Mouse (Mus musculus): ENCODE results near the gene Nup93. TPM values are rescaled to one million over a fixed set of nuclear protein-coding genes. Genes with fewer than 3 reads are reported as not detected.
"Not testable (repeated sequence)": the region's sequence is repeated elsewhere in the genome, so short reads cannot be mapped to it uniquely, and the experiment has no call there.

Nup93 gene
- polyA plus RNA-seq (2012; ENCODE audit: insufficient read depth, insufficient read length, missing spikeins): 21.4 and 23.7 TPM in 2 replicates

GRCm38 (mm10) chr8:94214252-94215173 is at the start of gene Nup93:
Nup93 (plus strand) TSS chr8:94214564.
- peak within 1 kb of the TSS; percentile 57 for H3K27ac ChIP-seq (ENCODE audit: insufficient read depth, low read depth, low read length)
- H3K4me3 ChIP-seq (ENCODE audit: insufficient read depth, low read length): peak within 1 kb of the TSS; percentile 89
- peaks cover 20% of the 10 kb centered on the region for H3K4me1 ChIP-seq (ENCODE audit: control insufficient read depth, insufficient read depth, low read length)
- TF ChIP-seq CTCF (IDR thresholded peaks at IDR 0.05; ENCODE audit: low read depth, low read length): no peak
- 0 out of 2 replicates have a peak, but pooled peaks have one; percentile 61 for TF ChIP-seq POLR2A (IDR thresholded peaks at IDR 0.05; ENCODE audit: borderline replicate concordance, low read depth, low read length)

GRCm38 (mm10) chr8:94165772-94166171 is 48.6 kb upstream of the Nup93 start:
- H3K27ac ChIP-seq (ENCODE audit: insufficient read depth, low read depth, low read length); H3K4me3 ChIP-seq (ENCODE audit: insufficient read depth, low read length); H3K4me1 ChIP-seq (ENCODE audit: control insufficient read depth, insufficient read depth, low read length): not testable (repeated sequence)

- Histone ChIP-seq H3K4me3 (ENCODE audit: insufficient read depth, low read length) (peak overlapping the region; percentile 27; the same call in 1 of the 2 replicates), H3K4me1 (ENCODE audit: control insufficient read depth, insufficient read depth, low read length) (peaks cover 8% of the 10 kb centered on the region), H3K27ac (ENCODE audit: insufficient read depth, low read depth, low read length) (no peak overlapping the region)
- TF ChIP-seq CTCF (IDR thresholded peaks at IDR 0.05; ENCODE audit: low read depth, low read length): peak; percentile 59
- no peak for TF ChIP-seq POLR2A (IDR thresholded peaks at IDR 0.05; ENCODE audit: borderline replicate concordance, low read depth, low read length)
Observed at GRCm38 (mm10) chr8:94167244-94167643, 47.1 kb upstream of the Nup93 start.

- no peak overlapping the region for H3K27ac ChIP-seq (ENCODE audit: insufficient read depth, low read depth, low read length)
- H3K4me1 ChIP-seq (ENCODE audit: control insufficient read depth, insufficient read depth, low read length): peaks cover 15% of the 10 kb centered on the region
- no peak overlapping the region for H3K4me3 ChIP-seq (ENCODE audit: insufficient read depth, low read length)
- no peak for TF ChIP-seq CTCF (IDR thresholded peaks at IDR 0.05; ENCODE audit: low read depth, low read length)
- TF ChIP-seq POLR2A (IDR thresholded peaks at IDR 0.05; ENCODE audit: borderline replicate concordance, low read depth, low read length): no peak
Observed at GRCm38 (mm10) chr8:94169547-94169946, 44.8 kb upstream of the Nup93 start.

- peaks cover 17% of the 10 kb centered on the region for H3K4me1 ChIP-seq (ENCODE audit: control insufficient read depth, insufficient read depth, low read length)
- no peak overlapping the region for H3K27ac ChIP-seq (ENCODE audit: insufficient read depth, low read depth, low read length)
- TF ChIP-seq POLR2A (IDR thresholded peaks at IDR 0.05; ENCODE audit: borderline replicate concordance, low read depth, low read length): no peak
- TF ChIP-seq CTCF (IDR thresholded peaks at IDR 0.05; ENCODE audit: low read depth, low read length): no peak
- peak overlapping the region; percentile 87; the same call in 1 of the 2 replicates for H3K4me3 ChIP-seq (ENCODE audit: insufficient read depth, low read length)
Observed at GRCm38 (mm10) chr8:94171321-94171755, 43.0 kb upstream of the Nup93 start.

- peak within 1 kb of the TSS; percentile 87 for H3K4me3 ChIP-seq (ENCODE audit: insufficient read depth, low read length)
- peak within 1 kb of the TSS; percentile 83 for H3K27ac ChIP-seq (ENCODE audit: insufficient read depth, low read depth, low read length)
- no peak for TF ChIP-seq POLR2A (IDR thresholded peaks at IDR 0.05; ENCODE audit: borderline replicate concordance, low read depth, low read length)
- no peak for TF ChIP-seq CTCF (IDR thresholded peaks at IDR 0.05; ENCODE audit: low read depth, low read length)
- H3K4me1 ChIP-seq (ENCODE audit: control insufficient read depth, insufficient read depth, low read length): peaks cover 17% of the 10 kb centered on the region
Observed at GRCm38 (mm10) chr8:94172075-94172808, 42.1 kb upstream of the Nup93 start, which contains the start of gene Mt2. Mt2 (plus strand) TSS chr8:94172664.

- H3K27ac ChIP-seq (ENCODE audit: insufficient read depth, low read depth, low read length): peak overlapping the region; percentile 72
Observed at GRCm38 (mm10) chr8:94172809-94173732, 41.3 kb upstream of the Nup93 start.

GRCm38 (mm10) chr8:94173848-94174403 is 40.4 kb upstream of the Nup93 start:
- 0 out of 2 replicates have a peak overlapping the region, but pooled peaks have one; percentile 6 for H3K27ac ChIP-seq (ENCODE audit: insufficient read depth, low read depth, low read length)
- peaks cover 26% of the 10 kb centered on the region for H3K4me1 ChIP-seq (ENCODE audit: control insufficient read depth, insufficient read depth, low read length)
- peak overlapping the region; percentile 87 for H3K4me3 ChIP-seq (ENCODE audit: insufficient read depth, low read length)

More at GRCm38 (mm10) chr8:94172809-94173732, 41.3 kb upstream of the Nup93 start:
- H3K4me1 ChIP-seq (ENCODE audit: control insufficient read depth, insufficient read depth, low read length): peaks cover 22% of the 10 kb centered on the region
- peak overlapping the region; percentile 87 for H3K4me3 ChIP-seq (ENCODE audit: insufficient read depth, low read length)
- TF ChIP-seq POLR2A (IDR thresholded peaks at IDR 0.05; ENCODE audit: borderline replicate concordance, low read depth, low read length): peak; percentile 86
- no peak for TF ChIP-seq CTCF (IDR thresholded peaks at IDR 0.05; ENCODE audit: low read depth, low read length)

More at GRCm38 (mm10) chr8:94173848-94174403, 40.4 kb upstream of the Nup93 start:
- TF ChIP-seq CTCF (IDR thresholded peaks at IDR 0.05; ENCODE audit: low read depth, low read length): peak; percentile 37; the same call in 1 of the 2 replicates
- TF ChIP-seq POLR2A (IDR thresholded peaks at IDR 0.05; ENCODE audit: borderline replicate concordance, low read depth, low read length): no peak
